Mouse (Mus musculus) E14TG2a.4 (cell line): ENCODE measurements around the gene Sema6d.

Source experiments
- CTCF ChIP-seq: conservative IDR thresholded peaks from 2 replicates; pipeline ENCODE4 v1.5.1; 2014; ENCODE audit warnings: low read length
- NANOG ChIP-seq: IDR thresholded peaks from 2 replicates; pipeline ENCODE4 v1.6.1; 2014; ENCODE audit warnings: borderline replicate concordance, low read length, mixed read lengths

DNA sequence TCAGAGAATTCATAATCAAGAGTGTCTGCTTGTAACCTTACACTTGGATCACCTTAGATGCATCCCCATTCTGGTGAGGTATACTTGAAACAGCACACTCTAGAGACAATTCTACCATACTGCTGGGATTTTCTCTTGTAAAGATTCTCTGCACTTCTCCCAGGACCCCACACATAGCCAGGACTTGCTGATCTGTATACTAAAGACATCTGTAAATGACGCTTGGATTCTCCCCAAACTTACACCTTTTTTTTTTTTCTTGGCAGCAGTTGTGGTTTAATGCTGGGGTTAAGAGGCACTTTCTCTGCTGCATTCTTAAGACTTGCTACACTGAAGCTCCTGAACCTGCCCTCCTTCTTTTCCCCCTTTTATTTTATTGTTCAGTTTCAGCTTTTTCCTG, 68.4 kb downstream of the Sema6d start:
- TF ChIP-seq CTCF = no peak
- no peak for TF ChIP-seq NANOG
